Mouse (Mus musculus) heart, embryonic 13.5 days (tissue): ENCODE results near the gene Ttc12. TPM values are rescaled to one million over a fixed set of nuclear protein-coding genes. Genes with fewer than 3 reads are reported as not detected.

Source experiments
- ATAC-seq: fragments of 200-750 bp; cut with Nextera tagmentation; 2 replicates; pipeline ENCODE4 v1.8.0; 2017; ENCODE audit warnings: moderate TSS enrichment; ENCODE audit not compliant: insufficient number of reproducible peaks, low FRiP score, low TSS enrichment; ENCODE audit errors: extremely low read depth
- H3K27ac ChIP-seq: fragments of 300-500 bp; sonication (generic); replicated peaks from 2 replicates; pipeline ENCODE4 v1.5.1; 2015; ENCODE audit warnings: moderate library complexity, mild to moderate bottlenecking, inconsistent platforms
- H3K27me3 ChIP-seq: fragments of 300-500 bp; sonication (generic); replicated peaks from 2 replicates; pipeline ENCODE4 v1.6.1; 2015; ENCODE audit warnings: mild to moderate bottlenecking, inconsistent platforms
- H3K36me3 ChIP-seq: fragments of 300-500 bp; sonication (generic); 2 replicates; pipeline ENCODE4 v1.6.1; 2015; ENCODE audit warnings: mild to moderate bottlenecking, inconsistent platforms
- H3K4me1 ChIP-seq: fragments of 300-500 bp; sonication (generic); 2 replicates; pipeline ENCODE4 v1.6.1; 2015; ENCODE audit warnings: inconsistent platforms
- H3K4me2 ChIP-seq: fragments of 300-500 bp; sonication (generic); 2 replicates; pipeline ENCODE4 v1.6.1; 2015; ENCODE audit warnings: inconsistent platforms, mild to moderate bottlenecking, moderate library complexity
- H3K4me3 ChIP-seq: fragments of 300-500 bp; sonication (generic); 2 replicates; pipeline ENCODE4 v1.5.1; 2015; ENCODE audit warnings: moderate library complexity, mild to moderate bottlenecking, inconsistent platforms
- H3K9ac ChIP-seq: fragments of 300-500 bp; sonication (generic); 2 replicates; pipeline ENCODE4 v1.6.1; 2015; ENCODE audit warnings: inconsistent platforms, mild to moderate bottlenecking, moderate library complexity
- H3K9me3 ChIP-seq: fragments of 300-500 bp; sonication (generic); 2 replicates; pipeline ENCODE4 v1.6.1; 2016; ENCODE audit warnings: inconsistent platforms
- WGBS: fragments of 180-500 bp; shearing (Covaris S2); methylation state at CpG from one replicate; pipeline ENCODE4 v1.1.7; 2015; ENCODE audit warnings: mixed read lengths; 5-methylcytosine and 5-hydroxymethylcytosine counted together
- polyA plus RNA-seq: library from polyadenylated mRNA; unstranded; fragments of >200 nt; fragmentation: Nextera tagmentation; extraction: Ambion mirVana; gene quantifications from 2 replicates; pipeline ENCODE4 v1.2.1, GENCODE M21; 2015

Gene Ttc12
- polyA plus RNA-seq, 1 experiment from 2014 or later = 1.2 TPM

- H3K4me2 ChIP-seq = no peak overlapping the region
- peaks cover 37% of the 10 kb centered on the region for H3K36me3 ChIP-seq
- H3K27me3 ChIP-seq = no peaks in the 10 kb centered on the region
- H3K9me3 ChIP-seq = no peaks in the 10 kb centered on the region
- no peak overlapping the region for H3K27ac ChIP-seq
- H3K9ac ChIP-seq = no peak overlapping the region
- WGBS = 81% methylated on average over 9 of the region's 9 CpGs
- H3K4me3 ChIP-seq = no peak overlapping the region
- H3K4me1 ChIP-seq = peaks cover 7% of the 10 kb centered on the region
- no peak for ATAC-seq
Measured at GRCm38 (mm10) chr9:49523881-49524280, 37.9 kb upstream of the Ttc12 start.

- no peak for ATAC-seq
- Histone ChIP-seq H3K4me3 (no peak overlapping the region), H3K9me3 (no peaks in the 10 kb centered on the region), H3K36me3 (peaks cover 61% of the 10 kb centered on the region), H3K4me2 (no peak overlapping the region), H3K4me1 (no peaks in the 10 kb centered on the region), H3K9ac (no peak overlapping the region), H3K27ac (no peak overlapping the region), H3K27me3 (no peaks in the 10 kb centered on the region)
- WGBS = 64% methylated on average over 2 of the region's 2 CpGs
Measured at GRCm38 (mm10) chr9:49514306-49514705, 28.3 kb upstream of the Ttc12 start.

- Histone ChIP-seq H3K36me3 (peaks cover 65% of the 10 kb centered on the region), H3K4me1 (no peaks in the 10 kb centered on the region), H3K27me3 (no peaks in the 10 kb centered on the region), H3K4me2 (no peak overlapping the region), H3K9me3 (no peaks in the 10 kb centered on the region), H3K9ac (no peak overlapping the region), H3K27ac (no peak overlapping the region), H3K4me3 (no peak overlapping the region)
- no peak for ATAC-seq
- WGBS = 83% methylated on average over 4 of the region's 4 CpGs
Measured at GRCm38 (mm10) chr9:49510666-49511065, 24.6 kb upstream of the Ttc12 start.

- Histone ChIP-seq H3K4me2 (no peak overlapping the region), H3K27ac (no peak overlapping the region), H3K9me3 (no peaks in the 10 kb centered on the region), H3K36me3 (peaks cover 68% of the 10 kb centered on the region), H3K4me1 (no peaks in the 10 kb centered on the region), H3K9ac (no peak overlapping the region), H3K27me3 (no peaks in the 10 kb centered on the region), H3K4me3 (no peak overlapping the region)
- no peak for ATAC-seq
- WGBS = 85% methylated on average over 8 of the region's 8 CpGs
Measured at GRCm38 (mm10) chr9:49509628-49510027, 23.6 kb upstream of the Ttc12 start.

- Histone ChIP-seq H3K36me3 (peaks cover 72% of the 10 kb centered on the region), H3K4me2 (no peak overlapping the region)
- no peak for ATAC-seq
Measured at GRCm38 (mm10) chr9:49509094-49509493, 23.1 kb upstream of the Ttc12 start.

GRCm38 (mm10) chr9:49507829-49508585 is 22.0 kb upstream of the Ttc12 start:
- Histone ChIP-seq H3K36me3 (peaks cover 72% of the 10 kb centered on the region), H3K27me3 (no peaks in the 10 kb centered on the region), H3K9me3 (no peaks in the 10 kb centered on the region), H3K27ac (no peak overlapping the region), H3K4me2 (no peak overlapping the region), H3K9ac (no peak overlapping the region), H3K4me3 (no peak overlapping the region), H3K4me1 (no peaks in the 10 kb centered on the region)
- WGBS = 79% methylated on average over 9 of the region's 9 CpGs
- no peak for ATAC-seq

More at GRCm38 (mm10) chr9:49509094-49509493, 23.1 kb upstream of the Ttc12 start:
- Histone ChIP-seq H3K9me3 (no peaks in the 10 kb centered on the region), H3K4me1 (no peaks in the 10 kb centered on the region), H3K27me3 (no peaks in the 10 kb centered on the region), H3K4me3 (no peak overlapping the region), H3K9ac (no peak overlapping the region), H3K27ac (no peak overlapping the region)
- WGBS = 77% methylated on average over 3 of the region's 3 CpGs

- Histone ChIP-seq H3K4me2 (no peak overlapping the region), H3K4me3 (no peak overlapping the region), H3K36me3 (peaks cover 51% of the 10 kb centered on the region), H3K27me3 (no peaks in the 10 kb centered on the region), H3K9me3 (no peaks in the 10 kb centered on the region), H3K4me1 (no peaks in the 10 kb centered on the region), H3K27ac (no peak overlapping the region), H3K9ac (no peak overlapping the region)
- no peak for ATAC-seq
- 74% methylated on average over 5 of the region's 5 CpGs for WGBS
Measured at GRCm38 (mm10) chr9:49504658-49505057, 18.6 kb upstream of the Ttc12 start.

GRCm38 (mm10) chr9:49502245-49502644 is 16.2 kb upstream of the Ttc12 start:
- no peak for ATAC-seq
- H3K4me3 ChIP-seq = no peak overlapping the region
- H3K9me3 ChIP-seq = no peaks in the 10 kb centered on the region
- H3K4me2 ChIP-seq = no peak overlapping the region
- peaks cover 5% of the 10 kb centered on the region; the same call in 1 of the 2 replicates for H3K4me1 ChIP-seq
- 85% methylated on average over 4 of the region's 4 CpGs for WGBS
- H3K36me3 ChIP-seq = peaks cover 28% of the 10 kb centered on the region
- H3K27me3 ChIP-seq = no peaks in the 10 kb centered on the region
- no peak overlapping the region for H3K27ac ChIP-seq
- no peak overlapping the region for H3K9ac ChIP-seq

GRCm38 (mm10) chr9:49499878-49500277 is 13.9 kb upstream of the Ttc12 start:
- no peak overlapping the region for H3K4me2 ChIP-seq
- WGBS = 73% methylated on average over 2 of the region's 2 CpGs
- no peaks in the 10 kb centered on the region for H3K9me3 ChIP-seq
- peaks cover 5% of the 10 kb centered on the region; the same call in 1 of the 2 replicates for H3K4me1 ChIP-seq
- no peak overlapping the region for H3K4me3 ChIP-seq
- peaks cover 5% of the 10 kb centered on the region; the same call in 1 of the 2 replicates for H3K36me3 ChIP-seq
- H3K27me3 ChIP-seq = no peaks in the 10 kb centered on the region
- no peak for ATAC-seq
- no peak overlapping the region for H3K9ac ChIP-seq
- H3K27ac ChIP-seq = no peak overlapping the region

- ATAC-seq = no peak
- 4% methylated on average over 4 of the region's 4 CpGs for WGBS
Measured at GRCm38 (mm10) chr9:49493979-49494649, 8.1 kb upstream of the Ttc12 start.

GRCm38 (mm10) chr9:49490609-49491008 is 4.6 kb upstream of the Ttc12 start:
- Histone ChIP-seq H3K27ac (no peak overlapping the region), H3K9me3 (no peaks in the 10 kb centered on the region), H3K9ac (no peak overlapping the region), H3K4me1 (peaks cover 9% of the 10 kb centered on the region), H3K4me3 (no peak overlapping the region), H3K27me3 (peaks cover 5% of the 10 kb centered on the region), H3K4me2 (no peak overlapping the region), H3K36me3 (no peaks in the 10 kb centered on the region)
- WGBS = 72% methylated on average over 4 of the region's 4 CpGs
- no peak for ATAC-seq

More at GRCm38 (mm10) chr9:49493979-49494649, 8.1 kb upstream of the Ttc12 start:
- Histone ChIP-seq H3K27ac (no peak overlapping the region), H3K36me3 (no peaks in the 10 kb centered on the region), H3K4me1 (peaks cover 8% of the 10 kb centered on the region), H3K9ac (no peak overlapping the region), H3K9me3 (no peaks in the 10 kb centered on the region), H3K4me3 (no peak overlapping the region), H3K4me2 (no peak overlapping the region), H3K27me3 (peaks cover 5% of the 10 kb centered on the region)
